In genomic region chr2:113828943-113829882, GRCm38 (mm10) we compare ENCODE assay signal across 8 mouse cellular contexts. TPM values are rescaled to one million over a fixed set of nuclear protein-coding genes. Genes with fewer than 3 reads are reported as not detected.
DNase-seq lines count a peak whose midpoint lies in the region; ATAC-seq and TF ChIP-seq lines count a peak whose summit lies in the region.

Scg5 (minus strand) TSS chr2:113829121.

- H3K27me3 ChIP-seq in embryonic facial prominence, embryonic 15.5 days = no peaks in the 10 kb centered on the region
- H3K27me3 ChIP-seq in hindbrain, embryonic 10.5 days (ENCODE audit: insufficient read depth, poor library complexity, severe bottlenecking) = no peaks in the 10 kb centered on the region

- no peak within 1 kb of the TSS for H3K9ac ChIP-seq in embryonic facial prominence, embryonic 15.5 days

- no peaks in the 10 kb centered on the region for H3K9me3 ChIP-seq in embryonic facial prominence, embryonic 15.5 days (replicated peaks)
- no peaks in the 10 kb centered on the region for H3K9me3 ChIP-seq in hindbrain, embryonic 10.5 days

- no peak within 1 kb of the TSS for H3K27ac ChIP-seq in embryonic facial prominence, embryonic 15.5 days (replicated peaks)
- H3K27ac ChIP-seq in hindbrain, embryonic 10.5 days = peak within 1 kb of the TSS; percentile 90
- H3K27ac ChIP-seq in layer of hippocampus, adult 2 months = peak within 1 kb of the TSS; percentile 90

- WGBS in embryonic facial prominence, embryonic 15.5 days = 11% methylated on average over 23 of the region's 23 CpGs
- WGBS in hindbrain, embryonic 10.5 days = 10% methylated on average over 23 of the region's 23 CpGs

- DNase-seq in adrenal gland, postnatal 25 days = peak; percentile 66
- DNase-seq in hindbrain, embryonic 10.5 days (ENCODE audit: low spot score) = peak; percentile 88
- peak; percentile 79 to 88 for DNase-seq in layer of hippocampus, adult 2 months (ENCODE audit: low spot score in 2 of 2)
- DNase-seq in lung, adult 18-20 months = peak; percentile 54 to 65
- peak; percentile 61 for DNase-seq in ovary, postnatal 36 days (ENCODE audit: low spot score)
- DNase-seq in urinary bladder, adult 18-20 months (ENCODE audit: low spot score in 2 of 2) = no peak

- H3K36me3 ChIP-seq in embryonic facial prominence, embryonic 15.5 days = peaks cover 14% of the 10 kb centered on the region
- peaks cover 33% of the 10 kb centered on the region for H3K36me3 ChIP-seq in hindbrain, embryonic 10.5 days

- H3K4me3 ChIP-seq in embryonic facial prominence, embryonic 15.5 days (replicated peaks) = peak within 1 kb of the TSS; percentile 27
- H3K4me3 ChIP-seq in hindbrain, embryonic 10.5 days = peak within 1 kb of the TSS; percentile 56
- peak within 1 kb of the TSS; percentile 73 for H3K4me3 ChIP-seq in layer of hippocampus, adult 2 months

- H3K4me1 ChIP-seq in embryonic facial prominence, embryonic 15.5 days = peaks cover 10% of the 10 kb centered on the region; the same call in 1 of the 2 replicates
- peaks cover 36% of the 10 kb centered on the region for H3K4me1 ChIP-seq in hindbrain, embryonic 10.5 days (replicated peaks)

- H3K4me2 ChIP-seq in embryonic facial prominence, embryonic 15.5 days (replicated peaks) = peak within 1 kb of the TSS; percentile 44

- TF ChIP-seq CTCF in layer of hippocampus, adult 2 months (conservative IDR thresholded peaks at IDR 0.05) = no peak

- ATAC-seq in CD4-positive, CD25-positive, alpha-beta regulatory T cell, adult 4 months = peak; percentile 94
- ATAC-seq in embryonic facial prominence, embryonic 15.5 days (ENCODE audit: insufficient number of reproducible peaks, low FRiP score, low TSS enrichment, low read depth) = peak; percentile 78

RNA-seq across cellular contexts. Expression of gene Scg5, which starts in this region (rescaled TPM):
- polyA plus RNA-seq in CD4-positive, CD25-positive, alpha-beta regulatory T cell, adult 4 months (2017; shearing (Covaris generic)) = 1 to 10 TPM; 8.6 to 9.2 TPM
- 32.6 and 46.0 TPM in 2 replicates for total RNA-seq in adrenal gland, postnatal 25 days (2021)
- polyA plus RNA-seq in embryonic facial prominence, embryonic 15.5 days (2015; fragmentation: Nextera tagmentation; extraction: Ambion mirVana) = 3.2 and 4.1 TPM in 2 replicates
- 18.4 and 43.0 TPM in 2 replicates for polyA plus RNA-seq in hindbrain, embryonic 10.5 days (2016; fragmentation: Nextera tagmentation; extraction: Ambion mirVana)
- 100 to 1,000 TPM; 378 to 402 TPM for total RNA-seq in layer of hippocampus, adult 2 months (2021)

Comparison
In these comparisons a context has a peak if more than half of its experiments do, and no peak if none do; other contexts are left out.
1. DNase-seq: peak in adrenal gland, postnatal 25 days (single experiment), hindbrain, embryonic 10.5 days (single experiment), layer of hippocampus, adult 2 months (2 of 2), lung, adult 18-20 months (2 of 2) and ovary, postnatal 36 days (single experiment); none in urinary bladder, adult 18-20 months (0 of 2).
2. Peak in every context shown above with its lines, with median percentiles within 50 percentile points of each other: H3K4me3 ChIP-seq.